Mouse (Mus musculus): ENCODE measurements around the gene Fgf11.
A peak's percentile ranks its signal among the peaks of the same experiment; 100 is the strongest.

The Fgf11 gene

GRCm38 (mm10) chr11:69837952-69838713, 36.5 kb upstream of the Fgf11 start, which contains the start of gene Tmem256:
TSS of gene Tmem256 (plus strand) at chr11:69838514.
- TF ChIP-seq POU5F1 (IDR thresholded peaks at IDR 0.05; ENCODE audit: borderline replicate concordance, low read length): no peak
- TF ChIP-seq NANOG (IDR thresholded peaks at IDR 0.05; ENCODE audit: borderline replicate concordance, low read length): no peak

GRCm38 (mm10) chr11:69837604-69837951, 35.9 kb upstream of the Fgf11 start, which contains the start of gene Nlgn2:
TSS of gene Nlgn2 (minus strand) at chr11:69837784.
- H3K9me3 ChIP-seq (ENCODE audit: low read length): no peaks in the 10 kb centered on the region
- peak within 1 kb of the TSS; percentile 85 for H3K4me3 ChIP-seq (replicated peaks; ENCODE audit: low read length)
- TF ChIP-seq POU5F1 (IDR thresholded peaks at IDR 0.05; ENCODE audit: borderline replicate concordance, low read length) (no peak), CTCF (conservative IDR thresholded peaks at IDR 0.05; ENCODE audit: low read length) (no peak), NANOG (IDR thresholded peaks at IDR 0.05; ENCODE audit: borderline replicate concordance, low read length) (no peak)

More at GRCm38 (mm10) chr11:69837952-69838713, 36.5 kb upstream of the Fgf11 start, which contains the start of gene Tmem256:
- Histone ChIP-seq H3K4me3 (replicated peaks; ENCODE audit: low read length) (peak within 1 kb of the TSS; percentile 85), H3K36me3 (ENCODE audit: insufficient read depth, low read length) (peaks cover 12% of the 10 kb centered on the region), H3K9me3 (ENCODE audit: low read length) (no peaks in the 10 kb centered on the region), H3K4me1 (replicated peaks; ENCODE audit: low read depth, low read length) (peaks cover 45% of the 10 kb centered on the region), H3K27me3 (ENCODE audit: insufficient read depth, low read length) (peaks cover 39% of the 10 kb centered on the region)

GRCm38 (mm10) chr11:69836703-69837576, 35.3 kb upstream of the Fgf11 start:
- TF ChIP-seq NANOG (IDR thresholded peaks at IDR 0.05; ENCODE audit: borderline replicate concordance, low read length) (no peak), CTCF (conservative IDR thresholded peaks at IDR 0.05; ENCODE audit: low read length) (no peak), POU5F1 (IDR thresholded peaks at IDR 0.05; ENCODE audit: borderline replicate concordance, low read length) (no peak)
- Histone ChIP-seq H3K4me1 (replicated peaks; ENCODE audit: low read depth, low read length) (peaks cover 45% of the 10 kb centered on the region), H3K9me3 (ENCODE audit: low read length) (no peaks in the 10 kb centered on the region), H3K36me3 (ENCODE audit: insufficient read depth, low read length) (peaks cover 21% of the 10 kb centered on the region), H3K27me3 (ENCODE audit: insufficient read depth, low read length) (peaks cover 51% of the 10 kb centered on the region), H3K4me3 (replicated peaks; ENCODE audit: low read length) (peak overlapping the region; percentile 85)

More at GRCm38 (mm10) chr11:69837604-69837951, 35.9 kb upstream of the Fgf11 start, which contains the start of gene Nlgn2:
- Histone ChIP-seq H3K36me3 (ENCODE audit: insufficient read depth, low read length) (peaks cover 15% of the 10 kb centered on the region), H3K27me3 (ENCODE audit: insufficient read depth, low read length) (peaks cover 45% of the 10 kb centered on the region), H3K4me1 (replicated peaks; ENCODE audit: low read depth, low read length) (peaks cover 45% of the 10 kb centered on the region)

GRCm38 (mm10) chr11:69835966-69836335, 34.3 kb upstream of the Fgf11 start:
- TF ChIP-seq NANOG (IDR thresholded peaks at IDR 0.05; ENCODE audit: borderline replicate concordance, low read length) (no peak), POU5F1 (IDR thresholded peaks at IDR 0.05; ENCODE audit: borderline replicate concordance, low read length) (no peak), CTCF (conservative IDR thresholded peaks at IDR 0.05; ENCODE audit: low read length) (no peak)
- peaks cover 21% of the 10 kb centered on the region for H3K36me3 ChIP-seq (ENCODE audit: insufficient read depth, low read length)
- 0 out of 2 replicates have a peak overlapping the region, but pooled peaks have one; percentile 29 for H3K4me3 ChIP-seq (replicated peaks; ENCODE audit: low read length)
- peaks cover 58% of the 10 kb centered on the region for H3K27me3 ChIP-seq (ENCODE audit: insufficient read depth, low read length)
- no peaks in the 10 kb centered on the region for H3K9me3 ChIP-seq (ENCODE audit: low read length)
- peaks cover 51% of the 10 kb centered on the region for H3K4me1 ChIP-seq (replicated peaks; ENCODE audit: low read depth, low read length)

- Histone ChIP-seq H3K36me3 (ENCODE audit: insufficient read depth, low read length) (peaks cover 19% of the 10 kb centered on the region), H3K9me3 (ENCODE audit: low read length) (no peaks in the 10 kb centered on the region), H3K27me3 (ENCODE audit: insufficient read depth, low read length) (peaks cover 58% of the 10 kb centered on the region), H3K4me3 (replicated peaks; ENCODE audit: low read length) (0 out of 2 replicates have a peak overlapping the region, but pooled peaks have one; percentile 29), H3K4me1 (replicated peaks; ENCODE audit: low read depth, low read length) (peaks cover 56% of the 10 kb centered on the region)
- no peak for TF ChIP-seq CTCF (conservative IDR thresholded peaks at IDR 0.05; ENCODE audit: low read length)
- TF ChIP-seq POU5F1 (IDR thresholded peaks at IDR 0.05; ENCODE audit: borderline replicate concordance, low read length): no peak
- no peak for TF ChIP-seq NANOG (IDR thresholded peaks at IDR 0.05; ENCODE audit: borderline replicate concordance, low read length)
These were observed 33.8 kb upstream of the Fgf11 start for GRCm38 (mm10) chr11:69835326-69835965.

GRCm38 (mm10) chr11:69834001-69834549, 32.4 kb upstream of the Fgf11 start:
- Histone ChIP-seq H3K4me3 (replicated peaks; ENCODE audit: low read length) (peak overlapping the region; percentile 81), H3K27me3 (ENCODE audit: insufficient read depth, low read length) (peaks cover 58% of the 10 kb centered on the region), H3K4me1 (replicated peaks; ENCODE audit: low read depth, low read length) (peaks cover 61% of the 10 kb centered on the region), H3K9me3 (ENCODE audit: low read length) (no peaks in the 10 kb centered on the region), H3K36me3 (ENCODE audit: insufficient read depth, low read length) (peaks cover 8% of the 10 kb centered on the region)
- TF ChIP-seq POU5F1 (IDR thresholded peaks at IDR 0.05; ENCODE audit: borderline replicate concordance, low read length) (no peak), CTCF (conservative IDR thresholded peaks at IDR 0.05; ENCODE audit: low read length) (no peak), NANOG (IDR thresholded peaks at IDR 0.05; ENCODE audit: borderline replicate concordance, low read length) (no peak)

GRCm38 (mm10) chr11:69833554-69833953, 31.9 kb upstream of the Fgf11 start:
- TF ChIP-seq CTCF (conservative IDR thresholded peaks at IDR 0.05; ENCODE audit: low read length) (no peak), NANOG (IDR thresholded peaks at IDR 0.05; ENCODE audit: borderline replicate concordance, low read length) (no peak), POU5F1 (IDR thresholded peaks at IDR 0.05; ENCODE audit: borderline replicate concordance, low read length) (no peak)

More at GRCm38 (mm10) chr11:69833554-69833953, 31.9 kb upstream of the Fgf11 start:
- Histone ChIP-seq H3K4me3 (replicated peaks; ENCODE audit: low read length) (peak overlapping the region; percentile 81), H3K4me1 (replicated peaks; ENCODE audit: low read depth, low read length) (peaks cover 62% of the 10 kb centered on the region), H3K36me3 (ENCODE audit: insufficient read depth, low read length) (peaks cover 8% of the 10 kb centered on the region), H3K9me3 (ENCODE audit: low read length) (no peaks in the 10 kb centered on the region), H3K27me3 (ENCODE audit: insufficient read depth, low read length) (peaks cover 58% of the 10 kb centered on the region)

Measured in E14TG2a.4 (cell line).